Mouse (Mus musculus) hindlimb bud, embryonic 11.5 days (tissue): ENCODE measurements around the gene Slc29a1.

Source experiments
- DNase-seq: peaks from one replicate; pipeline ENCODE4 v3.0.0-alpha.2; 2012; ENCODE audit warnings: low read depth, low spot score; ENCODE audit errors: extremely low spot score

The Slc29a1 gene

GRCm38 (mm10) chr17:45573087-45573779 is 26.2 kb downstream of the Slc29a1 start, which contains the start of gene Hsp90ab1:
TSS of gene Hsp90ab1 (minus strand) at chr17:45573271.
- peak; percentile 80 for DNase-seq

- DNase-seq: no peak
Measured at GRCm38 (mm10) chr17:45572103-45573086, 27.0 kb downstream of the Slc29a1 start.

- DNase-seq: no peak
Measured at GRCm38 (mm10) chr17:45569999-45570398, 29.4 kb downstream of the Slc29a1 start.

GRCm38 (mm10) chr17:45568990-45569389 is 30.4 kb downstream of the Slc29a1 start:
- no peak for DNase-seq

- no peak for DNase-seq
Measured at GRCm38 (mm10) chr17:45567162-45567601, 32.2 kb downstream of the Slc29a1 start.

- no peak for DNase-seq
Measured at GRCm38 (mm10) chr17:45566360-45567161, 32.8 kb downstream of the Slc29a1 start.

GRCm38 (mm10) chr17:45566031-45566359 is 33.4 kb downstream of the Slc29a1 start:
- DNase-seq: no peak

GRCm38 (mm10) chr17:45565103-45565502 is 34.3 kb downstream of the Slc29a1 start:
- DNase-seq: no peak

GRCm38 (mm10) chr17:45564531-45565084 is 34.8 kb downstream of the Slc29a1 start:
- no peak for DNase-seq

- no peak for DNase-seq
Measured at GRCm38 (mm10) chr17:45563655-45564530, 35.5 kb downstream of the Slc29a1 start, which contains the start of gene Slc35b2. TSS of gene Slc35b2 (plus strand) at chr17:45563874.

- no peak for DNase-seq
Measured at GRCm38 (mm10) chr17:45563216-45563615, 36.2 kb downstream of the Slc29a1 start.

- DNase-seq: no peak
Measured at GRCm38 (mm10) chr17:45559732-45560525, 39.5 kb downstream of the Slc29a1 start.

- DNase-seq: no peak
Measured at GRCm38 (mm10) chr17:45557998-45558862, 41.2 kb downstream of the Slc29a1 start.

GRCm38 (mm10) chr17:45557246-45557824 is 42.1 kb downstream of the Slc29a1 start:
- no peak for DNase-seq

- no peak for DNase-seq
Measured at GRCm38 (mm10) chr17:45556514-45557245, 42.7 kb downstream of the Slc29a1 start.

- DNase-seq: no peak
Measured at GRCm38 (mm10) chr17:45556107-45556489, 43.3 kb downstream of the Slc29a1 start.
